Mouse (Mus musculus): ENCODE measurements around the gene Gm17428. TPM values are rescaled to one million over a fixed set of nuclear protein-coding genes. Genes with fewer than 3 reads are reported as not detected.

Gene Gm17428
- total and polyA plus RNA-seq, 3 experiments, result not detected

- DNase-seq, result no peak
Measured at GRCm38 (mm10) chr14:55008417-55008816, 31.7 kb downstream of the Gm17428 start.

- DNase-seq, result no peak
Measured at GRCm38 (mm10) chr14:55011116-55011515, 34.4 kb downstream of the Gm17428 start.

- no peak for DNase-seq
Measured at GRCm38 (mm10) chr14:55014591-55014990, 37.9 kb downstream of the Gm17428 start.

GRCm38 (mm10) chr14:55014991-55015766 is 38.4 kb downstream of the Gm17428 start, which contains the start of gene Ngdn:
Gene Ngdn (plus strand): TSS chr14:55015454.
- DNase-seq, result peak; percentile 99

GRCm38 (mm10) chr14:55015767-55016111 is 39.0 kb downstream of the Gm17428 start:
- DNase-seq, result no peak

GRCm38 (mm10) chr14:55016876-55017275 is 40.1 kb downstream of the Gm17428 start:
- no peak for DNase-seq

GRCm38 (mm10) chr14:55020394-55020793 is 43.7 kb downstream of the Gm17428 start:
- DNase-seq, result no peak

GRCm38 (mm10) chr14:55023011-55023410 is 46.3 kb downstream of the Gm17428 start:
- no peak for DNase-seq

GRCm38 (mm10) chr14:55024236-55024635 is 47.5 kb downstream of the Gm17428 start:
- DNase-seq, result peak; percentile 46

GRCm38 (mm10) chr14:55025527-55025926 is 48.8 kb downstream of the Gm17428 start:
- DNase-seq, result no peak

Small RNA genes within 50 kb of the gene (microRNA-seq; reads per million reads assigned to microRNA genes)
- gene Mir208a (5.4 to 11.9 reads per million in 2 experiments), gene Mir208b (146 to 257 reads per million in 2 experiments)

Other genes starting within 250 kb of the Gm17428 start
- 10 to 100 TPM; 24.7 to 74.6 TPM for gene Slc7a8, start 195.0 kb upstream of the Gm17428 start, total RNA-seq (2021)
- 31.9 and 52.9 TPM in 2 replicates for gene Slc7a8, start 195.0 kb upstream of the Gm17428 start, polyA plus RNA-seq (2012; rRNA removed)
- gene Rnf212b, start 162.8 kb upstream of the Gm17428 start, total RNA-seq (2021), result 1 to 10 TPM in 1 of 2 experiments, under 1 TPM in 1; 0.35 to 1.5 TPM
- gene Rnf212b, start 162.8 kb upstream of the Gm17428 start, polyA plus RNA-seq (2012; rRNA removed), result 0.22 and 0.24 TPM in 2 replicates
- 10 to 100 TPM; 12.1 to 18.8 TPM for gene Homez, start 106.0 kb upstream of the Gm17428 start, total RNA-seq (2021)
- gene Homez, start 106.0 kb upstream of the Gm17428 start, polyA plus RNA-seq (2012; rRNA removed), result 3.5 and 4.1 TPM in 2 replicates
- 10 to 100 TPM; 13.0 to 19.6 TPM for gene Ppp1r3e, start 99.4 kb upstream of the Gm17428 start, total RNA-seq (2021)
- 41.8 and 45.9 TPM in 2 replicates for gene Ppp1r3e, start 99.4 kb upstream of the Gm17428 start, polyA plus RNA-seq (2012; rRNA removed)
- gene Bcl2l2, start 93.6 kb upstream of the Gm17428 start, total RNA-seq (2021), result 10 to 100 TPM; 42.6 to 57.7 TPM
- 43.3 and 45.1 TPM in 2 replicates for gene Bcl2l2, start 93.6 kb upstream of the Gm17428 start, polyA plus RNA-seq (2012; rRNA removed)
- 1 to 10 TPM in 1 of 2 experiments, not detected in 1; 7.1 TPM for gene Gm20521, start 93.5 kb upstream of the Gm17428 start, total RNA-seq (2021)
- gene Gm20521, start 93.5 kb upstream of the Gm17428 start, polyA plus RNA-seq (2012; rRNA removed), result 37.6 and 42.4 TPM in 2 replicates
- 100 to 1,000 TPM; 167 to 196 TPM for gene Pabpn1, start 84.4 kb upstream of the Gm17428 start, total RNA-seq (2021)
- 69.3 and 80.4 TPM in 2 replicates for gene Pabpn1, start 84.4 kb upstream of the Gm17428 start, polyA plus RNA-seq (2012; rRNA removed)
- gene Slc22a17, start 63.8 kb upstream of the Gm17428 start, total RNA-seq (2021), result 10 to 100 TPM; 24.9 to 45.1 TPM
- gene Slc22a17, start 63.8 kb upstream of the Gm17428 start, polyA plus RNA-seq (2012; rRNA removed), result 191 and 246 TPM in 2 replicates
- gene Efs, start 50.8 kb upstream of the Gm17428 start, total RNA-seq (2021), result 1 to 10 TPM; 1.9 to 4.9 TPM
- gene Efs, start 50.8 kb upstream of the Gm17428 start, polyA plus RNA-seq (2012; rRNA removed), result 7.7 and 11.4 TPM in 2 replicates
- gene Il25, start 44.2 kb upstream of the Gm17428 start, total RNA-seq (2021), result not detected
- 0.12 and 0.17 TPM in 2 replicates for gene Il25, start 44.2 kb upstream of the Gm17428 start, polyA plus RNA-seq (2012; rRNA removed)
- gene Cmtm5, start 40.7 kb upstream of the Gm17428 start, total RNA-seq (2021), result under 1 TPM in 1 of 2 experiments, not detected in 1; 0.78 TPM
- 1.9 and 2.9 TPM in 2 replicates for gene Cmtm5, start 40.7 kb upstream of the Gm17428 start, polyA plus RNA-seq (2012; rRNA removed)
- gene Myh6, start 10.0 kb upstream of the Gm17428 start, total RNA-seq (2021), result not detected
- gene Myh6, start 10.0 kb upstream of the Gm17428 start, polyA plus RNA-seq (2012; rRNA removed), result not detected in 2 replicates
- not detected for gene Myh7, start 17.7 kb downstream of the Gm17428 start, total RNA-seq (2021)
- gene Myh7, start 17.7 kb downstream of the Gm17428 start, polyA plus RNA-seq (2012; rRNA removed), result not detected in 2 replicates
- gene Ngdn, start 38.5 kb downstream of the Gm17428 start, total RNA-seq (2021), result 10 to 100 TPM; 36.0 TPM
- gene Ngdn, start 38.5 kb downstream of the Gm17428 start, polyA plus RNA-seq (2012; rRNA removed), result 2.7 and 2.9 TPM in 2 replicates
- 1 to 10 TPM; 6.3 to 7.3 TPM for gene Zfhx2, start 115.4 kb downstream of the Gm17428 start, total RNA-seq (2021)
- gene Zfhx2, start 115.4 kb downstream of the Gm17428 start, polyA plus RNA-seq (2012; rRNA removed), result 3.0 and 4.2 TPM in 2 replicates
- gene Thtpa, start 117.9 kb downstream of the Gm17428 start, total RNA-seq (2021), result 10 to 100 TPM; 11.6 to 21.6 TPM
- gene Thtpa, start 117.9 kb downstream of the Gm17428 start, polyA plus RNA-seq (2012; rRNA removed), result 6.0 and 6.7 TPM in 2 replicates
- 10 to 100 TPM; 21.9 to 24.8 TPM for gene Ap1g2, start 129.7 kb downstream of the Gm17428 start, total RNA-seq (2021)
- gene Ap1g2, start 129.7 kb downstream of the Gm17428 start, polyA plus RNA-seq (2012; rRNA removed), result 27.3 and 30.3 TPM in 2 replicates
- gene Jph4, start 140.0 kb downstream of the Gm17428 start, total RNA-seq (2021), result 1 to 10 TPM; 2.5 to 3.0 TPM
- 4.0 and 6.8 TPM in 2 replicates for gene Jph4, start 140.0 kb downstream of the Gm17428 start, polyA plus RNA-seq (2012; rRNA removed)
- not detected for gene Dhrs2, start 245.1 kb downstream of the Gm17428 start, total RNA-seq (2021)
- not detected in 2 replicates for gene Dhrs2, start 245.1 kb downstream of the Gm17428 start, polyA plus RNA-seq (2012; rRNA removed)

Measured in adrenal gland, adult 2 months (tissue).